Mouse (Mus musculus) bone marrow, adult 2 months (tissue): ENCODE measurements around the gene Spock1.

ENCODE experiments used
- CTCF ChIP-seq: fragments of 200-500 bp; IDR thresholded peaks from 2 replicates; pipeline ENCODE4 v1.5.1; 2011; ENCODE audit warnings: low read length, control low read depth; ENCODE audit not compliant: control insufficient read depth, insufficient read depth
- POLR2A ChIP-seq: fragments of 200-500 bp; IDR thresholded peaks from 2 replicates; pipeline ENCODE4 v1.6.1; 2011; ENCODE audit warnings: low read depth, mild to moderate bottlenecking, control low read depth, low read length, borderline replicate concordance; ENCODE audit not compliant: control insufficient read depth

- TF ChIP-seq POLR2A (no peak), CTCF (no peak)
Measured at GRCm38 (mm10) chr13:57771998-57772397, 136.1 kb downstream of the Spock1 start.
